Mouse (Mus musculus) C3H10T1/2 (cell line): ENCODE measurements around the gene Tmem233. TPM values are rescaled to one million over a fixed set of nuclear protein-coding genes. Genes with fewer than 3 reads are reported as not detected.

Experiments
- polyA plus RNA-seq, 2 experiments: library from polyadenylated mRNA; unstranded; fragments of >200 nt; fragmentation: generic; extraction: Trizol; gene quantifications; one replicate each; pipeline ENCODE4 v1.2.1; 2012; ENCODE audit warnings: missing spikeins in 2 of 2

Tmem233 gene
- not detected for polyA plus RNA-seq

GRCm38 (mm10) chr5:116083081-116083480 is at the start of gene Tmem233:
TSS of gene Tmem233 (minus strand) at chr5:116083244.

GRCm38 (mm10) chr5:116024327-116024739 is 58.7 kb downstream of the Tmem233 start, which contains the start of gene Prkab1:
TSS of gene Prkab1 (minus strand) at chr5:116024508.

Other genes with a start within 250 kb of the Tmem233 start
- gene Cit, start 238.0 kb downstream of the Tmem233 start, polyA plus RNA-seq, result 1 to 10 TPM; 4.8 to 8.7 TPM
- 10 to 100 TPM; 13.5 to 31.8 TPM for gene Prkab1, start 58.7 kb downstream of the Tmem233 start, polyA plus RNA-seq
- gene Ccdc60, start 205.7 kb upstream of the Tmem233 start, polyA plus RNA-seq, result not detected